Mouse (Mus musculus) CD4-positive, CD25-positive, alpha-beta regulatory T cell, adult 2 months (primary cell): ENCODE measurements around the gene Zfp536.
"Not testable (repeated sequence)": the region's sequence is repeated elsewhere in the genome, so short reads cannot be mapped to it uniquely, and the experiment has no call there.

ENCODE experiments used
- DNase-seq: peaks from one replicate; pipeline ENCODE4 v3.0.0-alpha.2; 2012; ENCODE audit warnings: low read depth, low spot score

Gene Zfp536

GRCm38 (mm10) chr7:37606472-37606871 is 167.0 kb downstream of the Zfp536 start:
- no peak for DNase-seq

- not testable (repeated sequence) for DNase-seq
These were observed 169.9 kb downstream of the Zfp536 start for GRCm38 (mm10) chr7:37603525-37603909.

GRCm38 (mm10) chr7:37602871-37603524 is 170.4 kb downstream of the Zfp536 start:
- no peak for DNase-seq

GRCm38 (mm10) chr7:37600318-37600717 is 173.1 kb downstream of the Zfp536 start:
- no peak for DNase-seq

- no peak for DNase-seq
These were observed 179.0 kb downstream of the Zfp536 start for GRCm38 (mm10) chr7:37594211-37595030.

GRCm38 (mm10) chr7:37593566-37593965 is 179.9 kb downstream of the Zfp536 start:
- no peak for DNase-seq

GRCm38 (mm10) chr7:37586694-37587093 is 186.7 kb downstream of the Zfp536 start:
- no peak for DNase-seq

- no peak for DNase-seq
These were observed 192.2 kb downstream of the Zfp536 start for GRCm38 (mm10) chr7:37581262-37581661.

GRCm38 (mm10) chr7:37580554-37580953 is 192.9 kb downstream of the Zfp536 start:
- DNase-seq: no peak

- DNase-seq: no peak
These were observed 201.4 kb downstream of the Zfp536 start for GRCm38 (mm10) chr7:37572021-37572420.

GRCm38 (mm10) chr7:37568811-37569500 is 204.5 kb downstream of the Zfp536 start:
- peak; percentile 28 for DNase-seq

- no peak for DNase-seq
These were observed 205.4 kb downstream of the Zfp536 start for GRCm38 (mm10) chr7:37568041-37568440.

GRCm38 (mm10) chr7:37566019-37566418 is 207.4 kb downstream of the Zfp536 start:
- DNase-seq: no peak

- DNase-seq: no peak
These were observed 208.1 kb downstream of the Zfp536 start for GRCm38 (mm10) chr7:37565371-37565770.

- no peak for DNase-seq
These were observed 208.8 kb downstream of the Zfp536 start for GRCm38 (mm10) chr7:37564644-37565043.

GRCm38 (mm10) chr7:37563831-37564400 is 209.5 kb downstream of the Zfp536 start:
- no peak for DNase-seq

- DNase-seq: peak; percentile 7
These were observed 210.3 kb downstream of the Zfp536 start for GRCm38 (mm10) chr7:37563171-37563574.

GRCm38 (mm10) chr7:37562505-37562904 is 210.9 kb downstream of the Zfp536 start:
- DNase-seq: no peak

- no peak for DNase-seq
These were observed 212.9 kb downstream of the Zfp536 start for GRCm38 (mm10) chr7:37560581-37560980.

GRCm38 (mm10) chr7:37559851-37560250 is 213.6 kb downstream of the Zfp536 start:
- no peak for DNase-seq

- no peak for DNase-seq
These were observed 214.1 kb downstream of the Zfp536 start for GRCm38 (mm10) chr7:37559341-37559740.

- DNase-seq: no peak
These were observed 216.6 kb downstream of the Zfp536 start for GRCm38 (mm10) chr7:37556811-37557210.
